22 mouse cellular contexts compared by ENCODE assay signal in genomic region chr16:22583401-22583800, GRCm38 (mm10).
"Had no signal": no experiment of that assay in that cellular context is flagged by ENCODE, and none has a peak within 500 bp of the region (broad histone marks: within the 10 kb centered on the region; RNA-seq: fewer than 3 reads in every experiment).

No protein-coding gene starts in this region.

- H3K9ac ChIP-seq: limb, embryonic 12.5 days; limb, embryonic 15.5 days; liver, embryonic 14.5 days; liver, postnatal 0 days; lung, embryonic 14.5 days; midbrain, embryonic 12.5 days; midbrain, embryonic 15.5 days; neural tube, embryonic 12.5 days; neural tube, embryonic 15.5 days had no signal

- H3K4me3 ChIP-seq: limb, embryonic 12.5 days; limb, embryonic 15.5 days; midbrain, embryonic 12.5 days; midbrain, embryonic 15.5 days; neural tube, embryonic 12.5 days; neural tube, embryonic 15.5 days had no signal

- H3K9me3 ChIP-seq: limb, embryonic 12.5 days; limb, embryonic 15.5 days; midbrain, embryonic 12.5 days; midbrain, embryonic 15.5 days; neural tube, embryonic 12.5 days; neural tube, embryonic 15.5 days had no signal

- H3K4me2 ChIP-seq: limb, embryonic 12.5 days; limb, embryonic 15.5 days; liver, embryonic 11.5 days; lung, embryonic 14.5 days; midbrain, embryonic 12.5 days; midbrain, embryonic 15.5 days; neural tube, embryonic 12.5 days; neural tube, embryonic 15.5 days had no signal

- ATAC-seq: inflammation-experienced regulatory T-cells, adult 6 months; intestine, embryonic 16.5 days; liver, postnatal 0 days; lung, postnatal 0 days; midbrain, embryonic 15.5 days had no signal

- H3K36me3 ChIP-seq: limb, embryonic 12.5 days; limb, embryonic 15.5 days; midbrain, embryonic 12.5 days; midbrain, embryonic 15.5 days; neural tube, embryonic 12.5 days; neural tube, embryonic 15.5 days had no signal

- H3K27ac ChIP-seq: kidney, postnatal 0 days; limb, embryonic 12.5 days; limb, embryonic 15.5 days; liver, embryonic 14.5 days; macrophage; midbrain, embryonic 12.5 days; midbrain, embryonic 15.5 days; neural tube, embryonic 12.5 days; neural tube, embryonic 15.5 days; stomach, postnatal 0 days had no signal

- H3K27me3 ChIP-seq: limb, embryonic 12.5 days; limb, embryonic 15.5 days; midbrain, embryonic 12.5 days; midbrain, embryonic 15.5 days; neural tube, embryonic 12.5 days had no signal

- DNase-seq: left cerebral cortex, postnatal 4 days; liver, postnatal 0 days; lung, embryonic 14.5 days; right cerebral cortex, adult 18-20 months; right cerebral cortex, postnatal 14 days; right cerebral cortex, postnatal 4 days; thymus, adult 18-20 months; thymus, postnatal 36 days had no signal

- H3K4me1 ChIP-seq: limb, embryonic 12.5 days; limb, embryonic 15.5 days; neural tube, embryonic 15.5 days had no signal
